Mouse (Mus musculus) 3T3-L1 (cell line): ENCODE data around the gene Itga2b.
A peak's percentile ranks its signal among the peaks of the same experiment; 100 is the strongest.

Experiments
- DNase-seq: peaks from one replicate; pipeline ENCODE4 v3.0.0-alpha.2; 2015; ENCODE audit warnings: low read depth, low spot score

Itga2b gene

GRCm38 (mm10) chr11:102436471-102436790, 33.5 kb downstream of the Itga2b start:
- DNase-seq = no peak

- DNase-seq = no peak
Measured at GRCm38 (mm10) chr11:102435754-102436470, 34.0 kb downstream of the Itga2b start.

DNA sequence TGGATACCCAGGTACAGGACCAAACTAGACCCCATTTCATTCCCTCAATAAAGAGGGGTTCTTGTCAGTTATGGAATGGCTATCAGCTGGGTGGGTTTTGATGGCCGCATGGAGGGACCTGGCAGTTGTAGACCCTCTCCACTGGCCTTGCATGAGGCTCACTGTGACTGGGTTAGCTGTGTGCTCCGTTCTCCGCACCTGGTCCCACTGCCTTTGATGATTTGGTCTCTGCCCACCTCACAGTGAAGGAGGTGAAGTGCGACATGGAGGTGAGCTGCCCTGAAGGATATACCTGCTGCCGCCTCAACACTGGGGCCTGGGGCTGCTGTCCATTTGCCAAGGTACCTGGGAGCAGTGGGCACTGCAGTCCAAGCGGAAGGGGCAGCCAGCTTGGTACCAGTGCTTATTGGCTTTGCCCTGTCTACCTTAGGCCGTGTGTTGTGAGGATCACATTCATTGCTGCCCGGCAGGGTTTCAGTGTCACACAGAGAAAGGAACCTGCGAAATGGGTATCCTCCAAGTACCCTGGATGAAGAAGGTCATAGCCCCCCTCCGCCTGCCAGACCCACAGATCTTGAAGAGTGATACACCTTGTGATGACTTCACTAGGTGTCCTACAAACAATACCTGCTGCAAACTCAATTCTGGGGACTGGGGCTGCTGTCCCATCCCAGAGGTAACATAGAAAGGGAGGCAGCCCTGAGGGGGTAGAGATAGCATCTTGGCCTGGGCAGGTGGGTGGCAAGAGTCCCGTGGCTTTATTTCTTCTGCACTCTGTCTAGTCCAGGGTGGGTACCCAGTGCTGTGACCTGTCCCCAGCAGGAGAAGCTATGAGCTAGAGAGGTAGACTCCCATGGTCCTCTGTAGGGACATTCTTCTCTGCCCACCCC, 34.9 kb downstream of the Itga2b start:
- DNase-seq = no peak

- DNase-seq = peak; percentile 97
Measured at GRCm38 (mm10) chr11:102434406-102434805, 35.5 kb downstream of the Itga2b start.

DNA sequence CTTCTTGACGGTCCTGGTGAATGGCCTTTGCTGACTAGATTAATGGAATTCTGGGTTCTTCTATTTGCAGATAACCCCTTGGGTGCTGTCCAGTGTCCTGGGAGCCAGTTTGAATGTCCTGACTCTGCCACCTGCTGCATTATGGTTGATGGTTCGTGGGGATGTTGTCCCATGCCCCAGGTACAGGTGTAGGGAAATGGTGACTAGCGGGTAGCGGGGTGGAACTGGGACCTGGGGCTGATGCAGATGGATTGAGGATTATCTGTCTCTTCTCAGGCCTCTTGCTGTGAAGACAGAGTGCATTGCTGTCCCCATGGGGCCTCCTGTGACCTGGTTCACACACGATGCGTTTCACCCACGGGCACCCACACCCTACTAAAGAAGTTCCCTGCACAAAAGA, 36.1 kb downstream of the Itga2b start:
- no peak for DNase-seq

GRCm38 (mm10) chr11:102432896-102433295, 37.0 kb downstream of the Itga2b start:
- no peak for DNase-seq

- no peak for DNase-seq
Measured at GRCm38 (mm10) chr11:102432115-102432843, 37.6 kb downstream of the Itga2b start.

- DNase-seq = no peak
Measured at GRCm38 (mm10) chr11:102431728-102432114, 38.2 kb downstream of the Itga2b start.

DNA sequence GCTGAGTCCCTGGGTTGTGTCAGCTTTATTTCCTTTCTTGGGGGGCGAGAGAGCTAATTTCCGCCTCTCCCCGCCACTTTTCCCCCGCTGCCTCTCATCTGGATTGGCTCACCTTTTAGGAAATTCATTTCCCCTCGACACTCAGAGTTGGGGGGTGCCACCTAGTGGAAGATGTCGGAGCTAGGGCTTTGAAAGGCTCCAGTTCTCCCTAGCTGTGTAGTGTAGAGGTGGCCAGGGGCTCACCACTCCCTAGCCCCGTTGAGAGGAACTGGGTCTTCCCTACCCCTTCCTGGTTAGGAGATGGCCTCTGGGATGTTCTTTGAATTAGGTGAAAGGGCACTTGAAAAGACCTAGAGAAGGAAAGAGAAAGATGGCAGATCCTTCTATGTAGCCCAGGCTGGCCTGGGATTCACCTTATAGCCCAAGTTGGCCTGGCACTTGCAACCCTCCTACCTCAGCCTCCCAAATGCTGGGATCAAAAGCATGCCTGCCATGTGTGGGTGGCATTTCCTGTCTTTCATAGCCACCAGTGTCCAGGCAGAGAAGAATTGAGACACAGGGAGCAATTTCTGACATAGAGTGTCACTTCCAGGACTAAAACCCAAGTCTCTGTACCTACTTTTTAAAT, 38.8 kb downstream of the Itga2b start:
- DNase-seq = peak; percentile 92

DNA sequence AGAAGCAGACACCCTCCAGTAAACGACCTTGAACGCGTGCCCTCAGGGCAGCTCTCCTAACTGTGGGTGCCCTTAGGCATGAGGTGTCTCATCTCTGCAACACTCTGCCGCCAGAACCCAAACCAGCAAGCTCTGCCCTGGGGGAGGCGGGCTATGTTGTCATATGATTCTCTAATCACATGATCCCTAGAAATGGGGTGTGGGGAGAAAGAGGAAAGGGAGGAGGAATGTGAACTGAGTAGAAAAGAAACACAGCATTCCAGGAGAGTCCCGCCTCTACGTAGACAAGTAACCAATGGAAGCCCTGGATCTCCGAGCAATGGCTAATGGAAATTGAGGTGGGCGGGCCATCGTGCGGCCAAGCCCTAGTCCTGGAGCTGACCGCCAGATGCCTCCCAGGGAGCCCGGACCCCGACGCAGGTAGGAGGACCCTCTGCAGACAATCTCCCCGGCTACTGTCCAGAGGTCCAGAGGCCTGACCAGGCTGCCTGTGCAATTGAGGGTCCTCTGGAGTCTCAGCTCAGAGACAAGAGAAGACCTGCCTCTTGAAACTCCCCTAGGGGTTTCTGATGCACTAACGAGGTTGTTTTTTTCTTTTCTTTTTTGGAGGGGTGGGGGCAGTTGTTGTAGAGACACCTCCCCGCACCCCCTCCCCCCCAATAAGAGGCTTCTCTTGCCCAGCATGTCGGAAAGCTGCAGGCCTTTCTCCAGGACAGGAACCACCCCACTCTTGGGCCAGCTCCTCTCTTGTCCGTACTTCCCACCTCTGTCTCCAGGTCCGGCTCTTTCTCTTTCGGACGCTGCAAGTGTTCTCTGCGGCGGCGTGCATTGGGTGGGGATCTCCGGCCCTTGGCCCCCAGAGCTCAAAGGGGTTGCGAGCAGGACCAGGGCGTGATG, 39.6 kb downstream of the Itga2b start, which contains the start of gene Grn:
Gene Grn, plus strand, starts transcription at position 195 of the 897 bp plus-strand sequence.
- DNase-seq = peak; percentile 99

- DNase-seq = no peak
Measured at GRCm38 (mm10) chr11:102429551-102429950, 40.4 kb downstream of the Itga2b start.

DNA sequence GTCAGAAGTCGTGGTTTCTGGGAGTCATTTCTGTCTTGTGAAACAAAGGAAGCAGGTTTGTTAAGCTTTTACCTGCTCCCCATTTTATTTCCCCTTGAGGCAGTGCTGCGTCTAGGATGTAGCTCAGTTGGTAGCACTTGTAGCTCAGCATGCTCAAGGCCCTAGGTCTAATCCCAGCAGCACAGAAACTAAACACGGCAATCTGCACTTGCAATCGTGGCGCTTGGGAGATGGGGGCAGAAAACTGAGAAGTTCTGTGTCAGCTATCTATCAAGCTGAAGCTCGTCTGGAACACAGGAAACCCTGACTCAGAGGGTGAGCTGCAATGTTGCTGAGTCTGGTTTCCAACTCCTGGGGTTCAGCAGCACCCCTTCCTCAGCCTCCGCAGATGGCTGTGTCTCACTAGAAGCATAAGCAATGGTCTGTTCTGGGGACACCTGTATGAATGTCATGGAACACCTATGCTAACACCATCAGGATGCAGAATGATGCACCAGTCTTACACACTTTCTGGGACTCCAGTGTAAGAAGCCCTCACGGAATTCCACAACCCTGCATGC, 40.9 kb downstream of the Itga2b start:
- no peak for DNase-seq

DNA sequence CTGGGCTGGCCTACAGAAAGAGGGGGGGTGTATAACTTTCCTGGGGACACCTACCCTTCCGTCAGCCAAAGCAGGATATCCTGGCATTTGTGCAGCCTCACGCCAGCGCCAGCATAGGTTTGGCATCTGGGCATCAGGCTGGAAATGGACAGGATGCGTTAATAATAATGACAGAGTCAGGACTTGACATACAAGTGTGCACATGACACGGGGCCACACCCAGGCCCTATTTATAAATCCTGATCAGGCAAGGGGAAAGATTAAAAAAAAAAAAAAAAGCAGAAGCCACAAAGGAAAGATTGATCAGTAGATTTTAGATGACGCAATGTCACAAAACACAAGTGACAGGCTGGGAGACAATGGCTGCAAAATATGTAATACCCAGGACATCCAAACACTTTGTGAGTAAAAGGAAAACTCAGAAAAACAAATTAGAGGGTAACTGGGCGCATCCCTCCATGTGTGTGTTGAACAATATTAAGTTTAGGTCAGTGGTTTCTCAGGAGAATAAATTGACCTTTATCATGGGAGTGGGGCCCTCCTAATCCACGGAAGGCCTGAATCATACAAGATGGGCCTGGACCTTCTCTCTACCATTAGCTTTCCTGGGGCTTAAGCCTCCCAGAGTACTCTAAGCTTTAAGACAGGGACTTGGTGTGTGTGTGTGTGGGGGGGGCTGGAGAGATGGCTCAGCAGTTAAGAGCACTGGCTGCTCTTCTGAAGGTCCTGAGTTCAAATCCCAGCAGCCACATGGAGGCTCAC, 44.2 kb downstream of the Itga2b start:
- no peak for DNase-seq

DNA sequence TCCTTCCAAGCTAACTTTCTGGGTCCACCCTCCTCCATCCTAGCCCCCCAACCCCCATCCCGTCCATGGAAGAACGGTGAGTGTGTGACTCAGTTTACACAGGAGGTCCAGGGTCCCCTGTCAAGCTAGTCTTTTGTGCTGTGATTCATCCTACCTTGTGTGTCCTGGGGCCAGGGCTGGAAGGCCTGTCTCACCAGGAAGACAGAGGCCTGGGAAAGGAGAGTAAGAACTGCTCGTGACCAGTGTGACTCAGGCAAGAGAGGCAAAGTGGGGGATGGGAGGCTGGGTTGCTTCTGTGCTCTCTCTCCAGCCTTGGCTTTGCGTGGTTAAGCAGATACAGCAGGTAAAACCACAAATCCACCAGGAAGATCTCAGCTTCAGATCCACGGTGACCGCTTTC, 45.3 kb downstream of the Itga2b start:
- peak; percentile 90 for DNase-seq

GRCm38 (mm10) chr11:102421559-102421958, 48.4 kb downstream of the Itga2b start:
- DNase-seq = no peak

DNA sequence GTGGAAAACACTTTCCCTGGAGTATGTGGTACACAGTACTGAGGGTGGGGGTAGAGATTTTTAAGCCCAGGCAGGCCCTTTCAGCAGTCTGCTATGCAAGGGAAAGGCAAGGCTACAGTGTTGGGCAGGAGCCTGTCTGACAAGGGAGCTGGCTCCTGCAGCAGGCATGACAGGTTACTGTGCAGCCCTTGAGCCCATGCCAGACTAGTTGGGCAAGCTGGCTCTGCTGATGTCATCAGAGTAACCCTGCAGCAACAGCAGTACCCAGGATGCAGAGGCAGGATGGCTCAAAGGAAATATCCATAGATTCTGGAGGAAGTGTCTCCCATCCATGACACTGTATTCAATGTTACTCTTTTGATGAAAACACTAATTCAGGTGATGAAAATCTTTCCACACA, 51.0 kb downstream of the Itga2b start:
- DNase-seq = no peak

- DNase-seq = no peak
Measured at GRCm38 (mm10) chr11:102417160-102417559, 52.8 kb downstream of the Itga2b start.

- DNase-seq = no peak
Measured at GRCm38 (mm10) chr11:102415034-102415802, 54.7 kb downstream of the Itga2b start.

GRCm38 (mm10) chr11:102413059-102413458, 56.9 kb downstream of the Itga2b start:
- DNase-seq = no peak
